Mouse (Mus musculus): ENCODE data around the gene Srl.
"Not testable (repeated sequence)": the region's sequence is repeated elsewhere in the genome, so short reads cannot be mapped to it uniquely, and the experiment has no call there.

Srl gene

GRCm38 (mm10) chr16:4474040-4474881, 67.4 kb downstream of the Srl start:
- DNase-seq (ENCODE audit: low read depth, low spot score) = not testable (repeated sequence)

GRCm38 (mm10) chr16:4473231-4473630, 68.4 kb downstream of the Srl start:
- DNase-seq (ENCODE audit: low read depth, low spot score) = no peak

- no peak for DNase-seq (ENCODE audit: low read depth, low spot score)
These were observed 68.9 kb downstream of the Srl start for GRCm38 (mm10) chr16:4472687-4473086.

GRCm38 (mm10) chr16:4469599-4470352, 71.8 kb downstream of the Srl start:
- DNase-seq (ENCODE audit: low read depth, low spot score) = peak; percentile 46

- no peak for DNase-seq (ENCODE audit: low read depth, low spot score)
These were observed 77.0 kb downstream of the Srl start for GRCm38 (mm10) chr16:4464529-4465089.

GRCm38 (mm10) chr16:4457927-4458326, 83.7 kb downstream of the Srl start:
- DNase-seq (ENCODE audit: low read depth, low spot score) = no peak

- no peak for DNase-seq (ENCODE audit: low read depth, low spot score)
These were observed 85.2 kb downstream of the Srl start for GRCm38 (mm10) chr16:4456391-4456790.

GRCm38 (mm10) chr16:4455693-4456092, 85.9 kb downstream of the Srl start:
- DNase-seq (ENCODE audit: low read depth, low spot score) = no peak

- DNase-seq (ENCODE audit: low read depth, low spot score) = no peak
These were observed 87.1 kb downstream of the Srl start for GRCm38 (mm10) chr16:4454563-4454962.

GRCm38 (mm10) chr16:4449418-4449817, 92.2 kb downstream of the Srl start:
- no peak for DNase-seq (ENCODE audit: low read depth, low spot score)

GRCm38 (mm10) chr16:4448235-4448634, 93.4 kb downstream of the Srl start:
- DNase-seq (ENCODE audit: low read depth, low spot score) = no peak

- DNase-seq (ENCODE audit: low read depth, low spot score) = no peak
These were observed 95.2 kb downstream of the Srl start for GRCm38 (mm10) chr16:4446395-4446794.

- DNase-seq (ENCODE audit: low read depth, low spot score) = no peak
These were observed 97.2 kb downstream of the Srl start for GRCm38 (mm10) chr16:4444378-4444777.

GRCm38 (mm10) chr16:4439302-4440066, 102.1 kb downstream of the Srl start:
- DNase-seq (ENCODE audit: low read depth, low spot score) = no peak

- DNase-seq (ENCODE audit: low read depth, low spot score) = no peak
These were observed 104.9 kb downstream of the Srl start for GRCm38 (mm10) chr16:4436738-4437137.

- DNase-seq (ENCODE audit: low read depth, low spot score) = no peak
These were observed 106.2 kb downstream of the Srl start for GRCm38 (mm10) chr16:4435371-4435770.

GRCm38 (mm10) chr16:4431841-4432240, 109.8 kb downstream of the Srl start:
- DNase-seq (ENCODE audit: low read depth, low spot score) = no peak

GRCm38 (mm10) chr16:4431013-4431412, 110.6 kb downstream of the Srl start:
- DNase-seq (ENCODE audit: low read depth, low spot score) = no peak

- DNase-seq (ENCODE audit: low read depth, low spot score) = no peak
These were observed 111.4 kb downstream of the Srl start for GRCm38 (mm10) chr16:4430232-4430631.

Data from CD4-positive, CD25-positive, alpha-beta regulatory T cell, adult 2 months (primary cell).